Mouse (Mus musculus) intestine, embryonic 14.5 days (tissue): Measurements from ENCODE around the gene Ino80d. TPM values are rescaled to one million over a fixed set of nuclear protein-coding genes. Genes with fewer than 3 reads are reported as not detected.
A peak's percentile ranks its signal among the peaks of the same experiment; 100 is the strongest.

Experiments
- ATAC-seq: fragments of 200-750 bp; cut with Nextera tagmentation; replicated peaks from 2 replicates; pipeline ENCODE4 v1.8.0; 2017; ENCODE audit warnings: low read depth, moderate number of reproducible peaks, moderate TSS enrichment, moderate library complexity; ENCODE audit not compliant: low FRiP score, low TSS enrichment
- DNase-seq: peaks from one replicate; pipeline ENCODE4 v3.0.0-alpha.2; 2018; ENCODE audit warnings: low spot score
- H3K27ac ChIP-seq: fragments of 300-500 bp; sonication (generic); 2 replicates; pipeline ENCODE4 v1.5.1; 2014; ENCODE audit warnings: low read depth, mild to moderate bottlenecking, control low read depth
- H3K27me3 ChIP-seq: fragments of 300-500 bp; sonication (generic); replicated peaks from 2 replicates; pipeline ENCODE4 v1.6.1; 2014; ENCODE audit warnings: low read length, control low read depth; ENCODE audit not compliant: control insufficient read depth, insufficient read depth
- H3K36me3 ChIP-seq: fragments of 300-500 bp; sonication (generic); 2 replicates; pipeline ENCODE4 v1.6.1; 2014; ENCODE audit warnings: low read length, control low read depth; ENCODE audit not compliant: control insufficient read depth, insufficient read depth
- H3K4me1 ChIP-seq: fragments of 300-500 bp; sonication (generic); replicated peaks from 2 replicates; pipeline ENCODE4 v1.6.1; 2014; ENCODE audit warnings: low read length, control low read depth, mixed read lengths; ENCODE audit not compliant: control insufficient read depth, insufficient read depth
- H3K4me2 ChIP-seq: fragments of 300-500 bp; sonication (generic); 2 replicates; pipeline ENCODE4 v1.6.1; 2014; ENCODE audit warnings: low read length
- H3K4me3 ChIP-seq: fragments of 300-500 bp; sonication (generic); 2 replicates; pipeline ENCODE4 v1.5.1; 2014; ENCODE audit warnings: low read depth, low read length, control low read depth, mixed read lengths
- H3K9ac ChIP-seq: fragments of 300-500 bp; sonication (generic); 2 replicates; pipeline ENCODE4 v1.6.1; 2014; ENCODE audit warnings: mild to moderate bottlenecking, low read length
- H3K9me3 ChIP-seq: fragments of 300-500 bp; sonication (generic); 2 replicates; pipeline ENCODE4 v1.6.1; 2016; ENCODE audit warnings: low read length, control low read depth; ENCODE audit not compliant: control insufficient read depth
- WGBS: fragments of 180-500 bp; shearing (Covaris S2); extraction: QIAGEN DNeasy Blood & Tissue Kit; methylation state at CpG from one replicate; pipeline ENCODE4 v1.1.7; 2014; 5-methylcytosine and 5-hydroxymethylcytosine counted together
- polyA plus RNA-seq: library from polyadenylated mRNA; unstranded; fragments of >200 nt; fragmentation: Nextera tagmentation; extraction: Ambion mirVana; gene quantifications from 2 replicates; pipeline ENCODE4 v1.2.1, GENCODE M21; 2014

Gene Ino80d
- polyA plus RNA-seq, 1 experiment from 2014 or later, result 16.1 TPM

DNA sequence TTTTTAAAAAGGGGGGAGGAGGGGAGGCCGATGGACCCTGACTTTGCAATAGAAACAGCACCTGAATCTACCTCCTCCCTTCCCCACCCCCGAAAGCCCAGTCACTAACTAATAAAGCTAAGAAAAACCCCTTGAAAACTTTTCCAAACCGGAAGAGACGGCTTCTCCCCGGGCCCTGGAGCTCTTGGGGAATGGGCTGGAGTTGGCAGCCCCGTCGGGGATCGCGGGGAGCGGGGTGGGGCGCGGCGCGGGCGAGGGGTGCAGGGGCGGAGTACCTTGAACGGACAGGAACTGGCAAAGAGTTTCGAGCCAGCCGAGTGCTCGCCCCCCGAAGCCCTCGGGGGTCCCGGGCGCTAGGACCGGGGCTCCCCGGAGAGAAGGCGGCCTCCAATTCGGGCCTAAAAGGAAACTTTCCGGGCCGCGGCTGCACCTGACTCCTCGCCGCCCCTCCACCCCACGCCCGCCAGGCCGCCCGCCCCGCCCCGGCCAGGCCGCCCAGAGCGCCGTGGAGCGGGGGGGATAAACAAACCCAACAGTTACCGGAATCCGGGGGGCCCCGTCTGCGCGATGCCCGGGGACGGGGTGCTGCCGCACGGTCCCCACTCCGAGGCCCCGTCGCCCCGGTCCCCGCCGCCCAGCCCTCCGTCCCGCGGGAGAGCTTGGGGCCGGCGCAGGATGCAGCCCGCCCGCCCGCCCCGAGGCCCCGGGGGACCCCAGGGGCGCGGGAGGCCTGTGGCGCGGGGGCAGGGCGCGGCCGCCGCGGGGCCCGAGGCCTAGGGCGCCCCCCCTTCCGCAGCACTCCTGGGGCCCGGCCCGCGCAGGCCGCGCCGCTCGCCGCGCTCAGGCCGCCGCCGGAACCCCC is 962 bp downstream of the Ino80d start:
- H3K27ac ChIP-seq, result peak overlapping the region; percentile 99
- peaks cover 19% of the 10 kb centered on the region for H3K4me1 ChIP-seq
- peak overlapping the region; percentile 90 for H3K4me3 ChIP-seq
- under 1% methylated on average over 42 of the region's 92 CpGs for WGBS
- peaks cover 9% of the 10 kb centered on the region for H3K36me3 ChIP-seq
- peak; percentile 82 for DNase-seq
- no peaks in the 10 kb centered on the region for H3K27me3 ChIP-seq
- peak; percentile 76 for ATAC-seq
- H3K9me3 ChIP-seq, result no peaks in the 10 kb centered on the region
- peak overlapping the region; percentile 88 for H3K4me2 ChIP-seq
- peak overlapping the region; percentile 100 for H3K9ac ChIP-seq

- WGBS, result 2% methylated on average over 11 of the region's 11 CpGs
- Histone ChIP-seq H3K4me2 (peak overlapping the region; percentile 88), H3K27ac (peak overlapping the region; percentile 99), H3K36me3 (0 out of 2 replicates have a peak, but pooled peaks cover 4% of the 10 kb centered on the region), H3K9ac (peak overlapping the region; percentile 100), H3K4me3 (peak overlapping the region; percentile 90), H3K27me3 (no peaks in the 10 kb centered on the region), H3K9me3 (no peaks in the 10 kb centered on the region), H3K4me1 (peaks cover 21% of the 10 kb centered on the region)
- peak; percentile 74 for DNase-seq
- ATAC-seq, result no peak
These were observed 1.6 kb downstream of the Ino80d start for GRCm38 (mm10) chr1:63112865-63113261.

GRCm38 (mm10) chr1:63112151-63112864 is 2.2 kb downstream of the Ino80d start:
- Histone ChIP-seq H3K4me2 (peak overlapping the region; percentile 88), H3K27me3 (no peaks in the 10 kb centered on the region), H3K36me3 (0 out of 2 replicates have a peak, but pooled peaks cover 4% of the 10 kb centered on the region), H3K27ac (peak overlapping the region; percentile 99), H3K4me1 (peaks cover 22% of the 10 kb centered on the region), H3K9me3 (no peaks in the 10 kb centered on the region), H3K9ac (peak overlapping the region; percentile 100), H3K4me3 (peak overlapping the region; percentile 90)
- DNase-seq, result no peak
- WGBS, result 41% methylated on average over 8 of the region's 8 CpGs
- no peak for ATAC-seq

- Histone ChIP-seq H3K4me3 (no peak overlapping the region), H3K27me3 (no peaks in the 10 kb centered on the region), H3K9me3 (no peaks in the 10 kb centered on the region), H3K27ac (no peak overlapping the region), H3K4me1 (peaks cover 20% of the 10 kb centered on the region), H3K4me2 (no peak overlapping the region), H3K9ac (no peak overlapping the region), H3K36me3 (peaks cover 5% of the 10 kb centered on the region; the same call in 1 of the 2 replicates)
- DNase-seq (peak; percentile 65), ATAC-seq (no peak)
- WGBS, result 43% methylated on average over 7 of the region's 7 CpGs
These were observed 3.8 kb downstream of the Ino80d start for GRCm38 (mm10) chr1:63110536-63111285.

DNA sequence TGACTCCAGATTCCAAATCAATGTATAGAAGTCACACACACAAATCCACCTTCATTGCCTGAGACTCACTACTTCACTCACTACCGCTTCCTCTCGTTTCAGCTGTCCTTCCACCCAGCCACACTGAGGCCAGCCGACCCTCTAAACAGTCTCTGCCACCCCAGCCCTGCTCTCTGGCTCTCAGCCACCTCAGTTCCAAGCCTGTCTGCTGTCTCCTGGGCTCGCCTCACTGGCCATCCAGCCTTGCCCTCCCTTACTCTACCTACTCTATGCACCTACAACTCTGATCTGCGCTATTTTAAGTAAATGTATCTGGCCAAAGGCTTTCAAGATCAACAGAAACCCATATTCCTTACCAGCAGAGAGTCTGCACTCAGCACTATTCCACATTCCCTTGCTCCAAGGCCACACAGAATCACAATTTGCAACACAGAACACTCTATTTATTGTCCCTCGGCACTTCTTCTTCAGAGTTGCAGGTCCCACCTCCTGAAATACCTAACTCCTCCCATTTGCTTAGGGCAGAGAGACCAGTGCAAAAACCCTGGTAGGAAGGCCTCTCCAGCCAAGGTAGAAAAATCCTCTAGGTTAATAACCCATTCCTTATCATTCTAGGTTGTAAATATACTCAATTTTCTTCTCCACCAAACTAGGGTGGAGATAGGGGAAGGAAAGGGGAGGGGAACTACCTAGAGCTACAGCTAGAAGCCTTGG is 6.7 kb downstream of the Ino80d start:
- H3K27me3 ChIP-seq, result no peaks in the 10 kb centered on the region
- no peak overlapping the region for H3K4me2 ChIP-seq
- peaks cover 20% of the 10 kb centered on the region for H3K4me1 ChIP-seq
- H3K9me3 ChIP-seq, result no peaks in the 10 kb centered on the region
- H3K9ac ChIP-seq, result no peak overlapping the region
- peak; percentile 59 for ATAC-seq
- 65% methylated on average over 6 of the region's 6 CpGs for WGBS
- H3K4me3 ChIP-seq, result no peak overlapping the region
- H3K27ac ChIP-seq, result no peak overlapping the region
- peaks cover 26% of the 10 kb centered on the region for H3K36me3 ChIP-seq
- DNase-seq, result no peak

DNA sequence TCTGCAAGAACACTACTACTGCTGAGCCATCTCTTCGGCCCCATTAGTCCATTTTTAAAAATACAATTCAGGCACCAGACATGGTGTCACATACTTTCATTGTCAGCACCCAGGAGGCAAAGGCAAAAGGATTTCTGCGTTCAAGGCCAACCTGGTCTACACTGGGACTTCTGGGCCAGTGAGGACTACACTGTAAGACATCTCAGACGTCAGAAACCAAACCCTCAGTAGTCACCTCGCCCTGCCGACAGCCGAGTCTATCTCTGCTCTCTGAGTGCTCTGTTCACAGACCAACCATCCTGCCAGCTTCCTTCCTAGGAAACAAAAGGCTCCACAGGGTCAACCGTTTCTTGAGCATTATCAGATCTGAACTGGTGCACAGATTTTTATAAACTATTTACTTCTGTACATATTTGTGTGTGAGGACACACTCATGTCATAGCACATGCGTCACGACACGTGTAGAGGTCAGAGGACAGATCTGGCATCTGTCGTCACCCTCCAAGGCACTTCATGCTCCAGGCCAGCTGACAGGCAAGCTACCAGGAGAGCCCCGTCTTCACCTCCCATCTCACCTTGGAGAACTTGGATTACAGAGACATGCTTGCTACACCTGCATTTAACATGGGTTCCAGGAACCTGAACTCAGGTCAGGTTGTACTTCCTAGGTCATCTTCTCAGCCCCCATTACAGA is 11.6 kb downstream of the Ino80d start:
- no peak for ATAC-seq
- 0 out of 2 replicates have a peak, but pooled peaks cover 1% of the 10 kb centered on the region for H3K4me1 ChIP-seq
- H3K4me3 ChIP-seq, result no peak overlapping the region
- WGBS, result 89% methylated on average over 12 of the region's 12 CpGs
- no peaks in the 10 kb centered on the region for H3K9me3 ChIP-seq
- no peak overlapping the region for H3K27ac ChIP-seq
- H3K36me3 ChIP-seq, result peaks cover 64% of the 10 kb centered on the region
- H3K27me3 ChIP-seq, result no peaks in the 10 kb centered on the region
- H3K9ac ChIP-seq, result no peak overlapping the region
- no peak for DNase-seq
- no peak overlapping the region for H3K4me2 ChIP-seq

- WGBS, result 93% methylated on average over 8 of the region's 8 CpGs
- Histone ChIP-seq H3K4me1 (no peaks in the 10 kb centered on the region), H3K36me3 (peaks cover 76% of the 10 kb centered on the region), H3K27ac (no peak overlapping the region), H3K4me2 (no peak overlapping the region), H3K9ac (no peak overlapping the region), H3K9me3 (no peaks in the 10 kb centered on the region), H3K4me3 (no peak overlapping the region), H3K27me3 (no peaks in the 10 kb centered on the region)
- ATAC-seq (no peak), DNase-seq (no peak)
These were observed 14.3 kb downstream of the Ino80d start for GRCm38 (mm10) chr1:63100196-63100595.
